Mouse (Mus musculus) T-helper 1 cell (primary cell): Measurements from ENCODE around the gene Lsp1.

ENCODE experiments used
- in situ Hi-C: fragments of 300-600 bp; cut with MboI, MseI; formaldehyde crosslinking; loops from one replicate; pipeline ENCODE4 v1.15.1; 2025; ENCODE audit warnings: high pct_unique_total_duplicates

Lsp1 gene

GRCm38 (mm10) chr7:142475641-142476040, 15.0 kb downstream of the Lsp1 start:
- in situ Hi-C loops, result no loop called here

GRCm38 (mm10) chr7:142476271-142476670, 15.7 kb downstream of the Lsp1 start:
- in situ Hi-C loops, result no loop called here

GRCm38 (mm10) chr7:142476795-142477452, 16.3 kb downstream of the Lsp1 start:
- in situ Hi-C loops, result no loop called here

GRCm38 (mm10) chr7:142478001-142478400, 17.4 kb downstream of the Lsp1 start:
- in situ Hi-C loops, result no loop called here

GRCm38 (mm10) chr7:142478574-142478973, 18.0 kb downstream of the Lsp1 start:
- in situ Hi-C loops, result no loop called here

- in situ Hi-C loops, result no loop called here
These were observed 18.7 kb downstream of the Lsp1 start for GRCm38 (mm10) chr7:142479307-142479706.

GRCm38 (mm10) chr7:142479886-142480285, 19.3 kb downstream of the Lsp1 start:
- in situ Hi-C loops, result no loop called here

- in situ Hi-C loops, result no loop called here
These were observed 20.1 kb downstream of the Lsp1 start for GRCm38 (mm10) chr7:142480661-142481060.

- in situ Hi-C loops, result no loop called here
These were observed 20.6 kb downstream of the Lsp1 start for GRCm38 (mm10) chr7:142481186-142481567.

- in situ Hi-C loops, result no loop called here
These were observed 21.1 kb downstream of the Lsp1 start for GRCm38 (mm10) chr7:142481568-142482255.

GRCm38 (mm10) chr7:142482256-142482609, 21.6 kb downstream of the Lsp1 start:
- in situ Hi-C loops, result no loop called here

GRCm38 (mm10) chr7:142483136-142483535, 22.5 kb downstream of the Lsp1 start:
- in situ Hi-C loops, result no loop called here

GRCm38 (mm10) chr7:142484780-142485179, 24.2 kb downstream of the Lsp1 start:
- in situ Hi-C loops, result no loop called here

- in situ Hi-C loops, result no loop called here
These were observed 26.1 kb downstream of the Lsp1 start for GRCm38 (mm10) chr7:142486751-142487162.

GRCm38 (mm10) chr7:142487341-142487859, 26.8 kb downstream of the Lsp1 start:
- in situ Hi-C loops, result no loop called here

GRCm38 (mm10) chr7:142488053-142488452, 27.4 kb downstream of the Lsp1 start:
- in situ Hi-C loops, result no loop called here

- in situ Hi-C loops, result no loop called here
These were observed 32.9 kb downstream of the Lsp1 start for GRCm38 (mm10) chr7:142493535-142493934.

GRCm38 (mm10) chr7:142496158-142496557, 35.5 kb downstream of the Lsp1 start:
- in situ Hi-C loops, result loop anchor here (5.0 kb wide), 1 partner anchor 54 kb away; the partner anchor contains the start of gene Tnni2

GRCm38 (mm10) chr7:142496800-142497199, 36.2 kb downstream of the Lsp1 start:
- in situ Hi-C loops, result loop anchor here (5.0 kb wide), 1 partner anchor 54 kb away; the partner anchor contains the start of gene Tnni2

GRCm38 (mm10) chr7:142497775-142498174, 37.2 kb downstream of the Lsp1 start:
- in situ Hi-C loops, result loop anchor here (5.0 kb wide), 1 partner anchor 55 kb away; the partner anchor contains the start of gene Tnni2

- in situ Hi-C loops, result loop anchor here (5.0 kb wide), 1 partner anchor 56 kb away; the partner anchor contains the start of gene Tnni2
These were observed 38.0 kb downstream of the Lsp1 start, which contains the start of gene Tnnt3 for GRCm38 (mm10) chr7:142498575-142498974. TSS of gene Tnnt3 (plus strand) at chr7:142498836.

GRCm38 (mm10) chr7:142499010-142499721, 38.6 kb downstream of the Lsp1 start:
- in situ Hi-C loops, result loop anchor here (5.0 kb wide), 1 partner anchor 57 kb away; the partner anchor contains the start of gene Tnni2
